10 mouse cellular contexts compared by ENCODE assay signal in the genomic region with DNA sequence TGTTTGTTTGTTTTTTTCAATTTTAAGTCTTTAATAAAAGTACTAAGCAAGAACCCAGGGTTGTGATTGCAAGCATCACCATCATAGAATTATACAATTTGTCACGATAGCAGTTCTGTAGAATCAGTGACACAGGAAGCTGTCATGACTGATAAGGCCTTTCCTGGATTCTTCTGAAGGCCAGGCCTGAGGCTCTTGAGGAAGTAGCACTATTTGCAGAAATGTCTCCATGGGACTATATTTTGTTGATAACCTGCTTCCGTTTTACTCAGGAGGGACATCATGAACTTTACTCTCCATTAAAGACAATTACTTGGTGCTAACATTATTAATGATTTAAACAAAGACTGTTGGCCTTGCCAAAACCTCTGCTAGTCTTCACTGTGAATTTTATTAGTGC.
"Had no signal": no experiment of that assay in that cellular context is flagged by ENCODE, and none has a peak within 500 bp of the region (broad histone marks: within the 10 kb centered on the region; RNA-seq: fewer than 3 reads in every experiment).

No protein-coding gene starts in this region.

- H3K9ac ChIP-seq: liver, embryonic 15.5 days; midbrain, embryonic 13.5 days had no signal

- H3K27ac ChIP-seq: limb, embryonic 10.5 days; liver, embryonic 15.5 days; midbrain, embryonic 13.5 days had no signal

- DNase-seq: lung, adult 2 months; lung, postnatal 36 days; right cerebral cortex, postnatal 25 days; thymus, postnatal 36 days had no signal

- H3K36me3 ChIP-seq: limb, embryonic 10.5 days; liver, embryonic 15.5 days; midbrain, embryonic 13.5 days had no signal

- H3K4me1 ChIP-seq: limb, embryonic 10.5 days; liver, embryonic 15.5 days; midbrain, embryonic 13.5 days had no signal

- ATAC-seq: intestine, embryonic 16.5 days; lung, postnatal 0 days; midbrain, embryonic 13.5 days had no signal

- H3K4me3 ChIP-seq: limb, embryonic 10.5 days; liver, embryonic 15.5 days; midbrain, embryonic 13.5 days had no signal

- H3K27me3 ChIP-seq: liver, embryonic 15.5 days; midbrain, embryonic 13.5 days had no signal

- H3K4me2 ChIP-seq: liver, embryonic 11.5 days; liver, embryonic 15.5 days; midbrain, embryonic 13.5 days had no signal

- H3K9me3 ChIP-seq: limb, embryonic 10.5 days; liver, embryonic 15.5 days; midbrain, embryonic 13.5 days had no signal
